ENCODE assay signal across 11 mouse cellular contexts in genomic region chr11:96885901-96886340, GRCm38 (mm10). TPM values are rescaled to one million over a fixed set of nuclear protein-coding genes. Genes with fewer than 3 reads are reported as not detected.
DNase-seq lines count a peak whose midpoint lies in the region; ATAC-seq lines count a peak whose summit lies in the region.
"Had no signal": no experiment of that assay in that cellular context is flagged by ENCODE, and none has a peak within 500 bp of the region (broad histone marks: within the 10 kb centered on the region; RNA-seq: fewer than 3 reads in every experiment).

No protein-coding gene starts in this region.

- 0 out of 2 replicates have a peak overlapping the region, but pooled peaks have one; percentile 2 for H3K4me2 ChIP-seq in embryonic facial prominence, embryonic 12.5 days (replicated peaks)
- no peak overlapping the region for H3K4me2 ChIP-seq in hindbrain, embryonic 13.5 days
- H3K4me2 ChIP-seq in midbrain, embryonic 16.5 days (ENCODE audit: low read length): no peak overlapping the region
- H3K4me2 ChIP-seq: liver, embryonic 12.5 days had no signal

- H3K36me3 ChIP-seq in embryonic facial prominence, embryonic 12.5 days: no peaks in the 10 kb centered on the region
- no peaks in the 10 kb centered on the region for H3K36me3 ChIP-seq in hindbrain, embryonic 13.5 days
- H3K36me3 ChIP-seq in midbrain, embryonic 16.5 days (ENCODE audit: control insufficient read depth, insufficient read depth, low read length): no peaks in the 10 kb centered on the region
- H3K36me3 ChIP-seq: liver, embryonic 12.5 days had no signal

- H3K27me3 ChIP-seq in embryonic facial prominence, embryonic 12.5 days: no peaks in the 10 kb centered on the region
- no peaks in the 10 kb centered on the region for H3K27me3 ChIP-seq in hindbrain, embryonic 13.5 days
- no peaks in the 10 kb centered on the region for H3K27me3 ChIP-seq in midbrain, embryonic 16.5 days (ENCODE audit: control insufficient read depth, insufficient read depth, low read depth, low read length)

- ATAC-seq in embryonic facial prominence, embryonic 12.5 days (ENCODE audit: insufficient number of reproducible peaks, insufficient read depth, low FRiP score, low TSS enrichment): no peak
- peak; percentile 90 for ATAC-seq in hindbrain, embryonic 13.5 days (ENCODE audit: low FRiP score)
- peak; percentile 36; the same call in 1 of the 2 replicates for ATAC-seq in midbrain, embryonic 16.5 days
- ATAC-seq in activated CD4-positive, CD25-positive, alpha-beta regulatory T cell, adult 4 months: no peak
- ATAC-seq: liver, embryonic 12.5 days had no signal

- WGBS in embryonic facial prominence, embryonic 12.5 days: 14% methylated on average over 5 of the region's 5 CpGs
- 11% methylated on average over 5 of the region's 5 CpGs for WGBS in hindbrain, embryonic 13.5 days
- 17% methylated on average over 5 of the region's 5 CpGs for WGBS in midbrain, embryonic 16.5 days

- H3K27ac ChIP-seq in embryonic facial prominence, embryonic 12.5 days: peak overlapping the region; percentile 55
- peak overlapping the region; percentile 90 for H3K27ac ChIP-seq in hindbrain, embryonic 13.5 days
- peak overlapping the region; percentile 74 for H3K27ac ChIP-seq in midbrain, embryonic 16.5 days (ENCODE audit: low read length)
- H3K27ac ChIP-seq: liver, embryonic 12.5 days had no signal

- DNase-seq in cerebellum, postnatal 10 days: peak; percentile 69 to 80
- DNase-seq in cerebellum, adult 8-10 months: no peak
- DNase-seq in cerebellum, adult 11-12 months: no peak
- no peak for DNase-seq in ovary, postnatal 10 days (ENCODE audit: low spot score)
- DNase-seq: lung, postnatal 36 days; thymus, postnatal 14 days had no signal

- H3K4me3 ChIP-seq in embryonic facial prominence, embryonic 12.5 days: no peak overlapping the region
- no peak overlapping the region for H3K4me3 ChIP-seq in hindbrain, embryonic 13.5 days
- H3K4me3 ChIP-seq in midbrain, embryonic 16.5 days (ENCODE audit: low read depth, low read length): no peak overlapping the region
- H3K4me3 ChIP-seq: liver, embryonic 12.5 days had no signal

- no peaks in the 10 kb centered on the region for H3K9me3 ChIP-seq in embryonic facial prominence, embryonic 12.5 days
- H3K9me3 ChIP-seq in hindbrain, embryonic 13.5 days: no peaks in the 10 kb centered on the region
- H3K9me3 ChIP-seq in midbrain, embryonic 16.5 days (replicated peaks; ENCODE audit: control insufficient read depth, low read length, poor library complexity, severe bottlenecking): no peaks in the 10 kb centered on the region
- H3K9me3 ChIP-seq: liver, embryonic 12.5 days had no signal

- peaks cover 17% of the 10 kb centered on the region for H3K4me1 ChIP-seq in embryonic facial prominence, embryonic 12.5 days
- peaks cover 34% of the 10 kb centered on the region for H3K4me1 ChIP-seq in hindbrain, embryonic 13.5 days (replicated peaks)
- peaks cover 17% of the 10 kb centered on the region for H3K4me1 ChIP-seq in midbrain, embryonic 16.5 days (ENCODE audit: control insufficient read depth, insufficient read depth, low read length)

- H3K9ac ChIP-seq in embryonic facial prominence, embryonic 12.5 days: no peak overlapping the region
- H3K9ac ChIP-seq in hindbrain, embryonic 13.5 days: peak overlapping the region; percentile 58
- peak overlapping the region; percentile 10 for H3K9ac ChIP-seq in midbrain, embryonic 16.5 days (ENCODE audit: low read depth, low read length)
- H3K9ac ChIP-seq: liver, embryonic 12.5 days had no signal

RNA-seq across cellular contexts. Expression of gene Cdk5rap3, which starts 30.4 kb away (rescaled TPM):
- polyA plus RNA-seq in embryonic facial prominence, embryonic 12.5 days (2016; fragmentation: Nextera tagmentation; extraction: Ambion mirVana): 88.2 and 96.5 TPM in 2 replicates
- 92.9 and 100 TPM in 2 replicates for polyA plus RNA-seq in hindbrain, embryonic 13.5 days (2015; fragmentation: Nextera tagmentation; extraction: Ambion mirVana)
- 80.6 and 85.7 TPM in 2 replicates for polyA plus RNA-seq in midbrain, embryonic 16.5 days (2015; fragmentation: Nextera tagmentation; extraction: Ambion mirVana)
- polyA plus RNA-seq in activated CD4-positive, CD25-positive, alpha-beta regulatory T cell, adult 4 months (2017; shearing (Covaris generic)): 10 to 100 TPM; 86.7 to 92.1 TPM

RNA-seq across cellular contexts. Expression of gene Copz2, which starts 36.3 kb away (rescaled TPM):
- 88.9 and 94.3 TPM in 2 replicates for polyA plus RNA-seq in embryonic facial prominence, embryonic 12.5 days (2016; fragmentation: Nextera tagmentation; extraction: Ambion mirVana)
- 27.3 and 31.7 TPM in 2 replicates for polyA plus RNA-seq in hindbrain, embryonic 13.5 days (2015; fragmentation: Nextera tagmentation; extraction: Ambion mirVana)
- 14.8 and 16.3 TPM in 2 replicates for polyA plus RNA-seq in midbrain, embryonic 16.5 days (2015; fragmentation: Nextera tagmentation; extraction: Ambion mirVana)
- not detected for polyA plus RNA-seq in activated CD4-positive, CD25-positive, alpha-beta regulatory T cell, adult 4 months (2017; shearing (Covaris generic))

RNA-seq across cellular contexts. Expression of gene Prr15l, which starts 42.0 kb away (rescaled TPM):
- 2.4 and 3.3 TPM in 2 replicates for polyA plus RNA-seq in embryonic facial prominence, embryonic 12.5 days (2016; fragmentation: Nextera tagmentation; extraction: Ambion mirVana)
- 0.29 and 0.43 TPM in 2 replicates for polyA plus RNA-seq in hindbrain, embryonic 13.5 days (2015; fragmentation: Nextera tagmentation; extraction: Ambion mirVana)
- 0.24 and 0.51 TPM in 2 replicates for polyA plus RNA-seq in midbrain, embryonic 16.5 days (2015; fragmentation: Nextera tagmentation; extraction: Ambion mirVana)
- under 1 TPM in 1 of 2 experiments, not detected in 1; 0.15 TPM for polyA plus RNA-seq in activated CD4-positive, CD25-positive, alpha-beta regulatory T cell, adult 4 months (2017; shearing (Covaris generic))

RNA-seq across cellular contexts. Expression of gene Nfe2l1, which starts 56.2 kb away (rescaled TPM):
- polyA plus RNA-seq in embryonic facial prominence, embryonic 12.5 days (2016; fragmentation: Nextera tagmentation; extraction: Ambion mirVana): 72.6 and 75.8 TPM in 2 replicates
- polyA plus RNA-seq in hindbrain, embryonic 13.5 days (2015; fragmentation: Nextera tagmentation; extraction: Ambion mirVana): 69.8 and 72.6 TPM in 2 replicates
- polyA plus RNA-seq in midbrain, embryonic 16.5 days (2015; fragmentation: Nextera tagmentation; extraction: Ambion mirVana): 79.1 and 81.8 TPM in 2 replicates
- polyA plus RNA-seq in activated CD4-positive, CD25-positive, alpha-beta regulatory T cell, adult 4 months (2017; shearing (Covaris generic)): 10 to 100 TPM; 19.7 to 22.1 TPM

RNA-seq across cellular contexts. Expression of gene Pnpo, which starts 57.9 kb away (rescaled TPM):
- 21.5 and 22.2 TPM in 2 replicates for polyA plus RNA-seq in embryonic facial prominence, embryonic 12.5 days (2016; fragmentation: Nextera tagmentation; extraction: Ambion mirVana)
- 20.5 and 22.6 TPM in 2 replicates for polyA plus RNA-seq in hindbrain, embryonic 13.5 days (2015; fragmentation: Nextera tagmentation; extraction: Ambion mirVana)
- polyA plus RNA-seq in midbrain, embryonic 16.5 days (2015; fragmentation: Nextera tagmentation; extraction: Ambion mirVana): 32.2 and 32.5 TPM in 2 replicates
- polyA plus RNA-seq in activated CD4-positive, CD25-positive, alpha-beta regulatory T cell, adult 4 months (2017; shearing (Covaris generic)): 10 to 100 TPM; 25.6 to 33.4 TPM

Comparison
In these comparisons a context has a peak if more than half of its experiments do, and no peak if none do; other contexts are left out.
1. DNase-seq: peak in cerebellum, postnatal 10 days (2 of 2); none in cerebellum, adult 8-10 months (single experiment), cerebellum, adult 11-12 months (single experiment) and ovary, postnatal 10 days (single experiment).
2. ATAC-seq: peak in hindbrain, embryonic 13.5 days (single experiment) and midbrain, embryonic 16.5 days (single experiment); none in embryonic facial prominence, embryonic 12.5 days (single experiment) and activated CD4-positive, CD25-positive, alpha-beta regulatory T cell, adult 4 months (single experiment).
3. RNA of gene Copz2, which starts 36.3 kb away (polyA plus RNA-seq): 88.9 to 94.3 TPM in embryonic facial prominence, embryonic 12.5 days, 27.3 to 31.7 TPM in hindbrain, embryonic 13.5 days and 14.8 to 16.3 TPM in midbrain, embryonic 16.5 days; not detected in activated CD4-positive, CD25-positive, alpha-beta regulatory T cell, adult 4 months; every median in the first group is over 10 times any median in the second.
4. Peak in every context shown above with its lines, with median percentiles within 50 percentile points of each other: H3K27ac ChIP-seq.